Mouse (Mus musculus) cerebellum, adult 8-10 months (tissue): ENCODE results near the gene Supt7l.

Experiments
- DNase-seq: peaks from one replicate; pipeline ENCODE4 v3.0.0; 2022

Supt7l gene

GRCm38 (mm10) chr5:31489116-31489769 lies 38.4 kb downstream of the Supt7l start:
- DNase-seq = no peak

GRCm38 (mm10) chr5:31487889-31488288 lies 39.7 kb downstream of the Supt7l start:
- no peak for DNase-seq

DNA sequence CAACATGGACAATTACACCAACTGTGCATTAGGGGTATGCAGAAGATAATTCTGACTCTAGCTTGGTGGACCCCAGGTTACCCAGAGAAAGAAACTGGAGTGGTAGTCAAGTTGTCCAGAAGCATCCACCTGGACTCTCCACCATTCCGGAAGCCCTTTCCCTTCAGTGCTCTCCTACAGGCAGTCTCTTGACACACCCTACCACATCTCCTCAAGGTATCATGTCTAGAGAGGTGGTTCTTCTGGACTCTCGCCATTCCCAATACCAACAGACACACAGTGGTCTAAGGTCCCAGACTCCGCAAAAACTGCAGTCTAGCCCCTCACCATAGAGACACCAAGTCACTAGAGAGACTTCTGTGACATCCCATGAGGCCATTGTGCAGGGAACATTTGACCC lies 42.2 kb downstream of the Supt7l start, which contains the start of gene 4930548H24Rik:
Gene 4930548H24Rik (plus strand): TSS at position 301 of the 400 bp plus-strand sequence.
- no peak for DNase-seq

DNA sequence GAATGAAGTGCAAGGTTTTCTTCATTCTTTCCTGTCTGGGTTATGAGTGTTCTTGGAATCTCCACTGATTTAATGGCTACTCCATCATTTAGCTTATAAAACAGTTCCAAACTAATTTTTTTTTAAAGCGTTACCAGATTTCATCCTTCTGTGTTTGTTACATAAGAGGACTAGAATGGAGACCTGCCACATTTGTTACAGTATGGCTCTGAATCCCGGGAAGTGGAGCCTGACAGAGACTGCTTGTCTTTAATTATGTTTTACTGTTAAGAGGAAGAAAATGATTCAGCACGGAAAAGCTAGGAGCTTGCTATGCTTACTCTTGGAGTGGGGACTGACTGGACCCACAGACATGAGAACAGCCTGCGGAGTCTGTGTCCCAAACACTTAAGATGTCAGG lies 47.1 kb downstream of the Supt7l start:
- no peak for DNase-seq

DNA sequence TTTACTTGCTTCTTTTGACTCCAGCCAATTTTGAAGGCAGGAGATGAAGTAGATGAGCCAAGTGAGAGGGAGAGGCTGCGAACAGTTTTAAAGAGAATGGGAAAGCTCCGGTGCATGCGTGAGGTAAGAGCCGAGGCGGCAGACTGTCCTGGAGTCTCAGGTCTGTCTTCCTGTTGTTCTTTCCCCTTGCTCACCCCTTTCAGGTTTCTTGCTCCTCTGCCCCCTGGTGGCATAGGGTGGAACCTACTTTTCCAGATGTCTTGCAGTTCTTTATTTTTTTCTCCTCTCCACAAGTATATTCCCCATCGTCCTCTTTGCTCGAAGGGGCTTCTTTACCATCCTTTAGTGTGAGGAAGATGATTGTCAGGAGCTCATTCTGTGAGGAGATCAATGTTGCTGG lies 57.3 kb downstream of the Supt7l start:
- DNase-seq = no peak

- DNase-seq = no peak
These were observed 57.9 kb downstream of the Supt7l start for GRCm38 (mm10) chr5:31469711-31470110.

DNA sequence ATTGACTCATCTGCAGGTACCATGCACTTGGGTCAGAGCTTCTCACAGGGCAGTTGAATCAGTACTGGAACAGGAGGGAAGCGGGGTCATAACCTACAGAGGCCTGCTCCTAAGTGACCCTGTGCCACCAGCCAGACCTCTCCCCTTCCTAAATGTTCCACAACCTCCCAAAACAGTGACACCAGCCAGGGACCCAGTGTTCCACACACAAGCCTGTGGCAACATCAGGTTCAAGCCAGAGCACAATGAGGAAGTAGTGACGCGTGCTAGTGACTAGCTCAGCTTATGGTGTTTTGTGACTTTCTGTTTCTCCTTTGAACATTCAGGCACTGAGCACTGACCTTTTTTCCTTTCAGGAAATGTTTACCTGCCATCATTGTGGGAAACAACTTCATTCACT lies 59.8 kb downstream of the Supt7l start:
- DNase-seq = no peak
